Mouse (Mus musculus): Measurements from ENCODE around the gene Hgd.

Hgd gene

GRCm38 (mm10) chr16:37579994-37580393, at the start of gene Hgd:
TSS of gene Hgd (plus strand) at chr16:37580153.
- no peak for DNase-seq (ENCODE audit: low spot score in 2 of 2)

- DNase-seq (ENCODE audit: low spot score in 2 of 2): no peak
Observed at GRCm38 (mm10) chr16:37530170-37530569, 49.8 kb upstream of the Hgd start.

- DNase-seq (ENCODE audit: low spot score in 2 of 2): no peak
Observed at GRCm38 (mm10) chr16:37532046-37532445, 47.9 kb upstream of the Hgd start.

- DNase-seq (ENCODE audit: low spot score in 2 of 2): no peak
Observed at GRCm38 (mm10) chr16:37533369-37534068, 46.4 kb upstream of the Hgd start.

- no peak for DNase-seq (ENCODE audit: low spot score in 2 of 2)
Observed at GRCm38 (mm10) chr16:37539240-37539610, 40.7 kb upstream of the Hgd start.

GRCm38 (mm10) chr16:37539611-37540580, 40.1 kb upstream of the Hgd start, which contains the start of the genes Gtf2e1 and Rabl3:
TSS of gene Gtf2e1 (minus strand) at chr16:37539789.
TSS of gene Rabl3 (plus strand) at chr16:37539885.
- DNase-seq (ENCODE audit: low spot score in 2 of 2): peak; percentile 99

GRCm38 (mm10) chr16:37540776-37541175, 39.2 kb upstream of the Hgd start:
- DNase-seq (ENCODE audit: low spot score in 2 of 2): no peak

GRCm38 (mm10) chr16:37546312-37546711, 33.6 kb upstream of the Hgd start:
- DNase-seq (ENCODE audit: low spot score in 2 of 2): no peak

- no peak for DNase-seq (ENCODE audit: low spot score in 2 of 2)
Observed at GRCm38 (mm10) chr16:37550266-37550665, 29.7 kb upstream of the Hgd start.

- DNase-seq (ENCODE audit: low spot score in 2 of 2): no peak
Observed at GRCm38 (mm10) chr16:37550981-37551380, 29.0 kb upstream of the Hgd start.

- no peak for DNase-seq (ENCODE audit: low spot score in 2 of 2)
Observed at GRCm38 (mm10) chr16:37552824-37553223, 27.1 kb upstream of the Hgd start.

GRCm38 (mm10) chr16:37562414-37562813, 17.5 kb upstream of the Hgd start:
- DNase-seq (ENCODE audit: low spot score in 2 of 2): no peak

GRCm38 (mm10) chr16:37562961-37563360, 17.0 kb upstream of the Hgd start:
- peak; percentile 33 to 38 for DNase-seq (ENCODE audit: low spot score in 2 of 2)

- DNase-seq (ENCODE audit: low spot score in 2 of 2): no peak
Observed at GRCm38 (mm10) chr16:37565117-37565516, 14.8 kb upstream of the Hgd start.

GRCm38 (mm10) chr16:37566107-37566506, 13.8 kb upstream of the Hgd start:
- DNase-seq (ENCODE audit: low spot score in 2 of 2): no peak

- DNase-seq (ENCODE audit: low spot score in 2 of 2): no peak
Observed at GRCm38 (mm10) chr16:37567113-37568050, 12.6 kb upstream of the Hgd start.

GRCm38 (mm10) chr16:37571554-37571953, 8.4 kb upstream of the Hgd start:
- no peak for DNase-seq (ENCODE audit: low spot score in 2 of 2)

- DNase-seq (ENCODE audit: low spot score in 2 of 2): no peak
Observed at GRCm38 (mm10) chr16:37572117-37572754, 7.7 kb upstream of the Hgd start.

- no peak for DNase-seq (ENCODE audit: low spot score in 2 of 2)
Observed at GRCm38 (mm10) chr16:37573061-37573460, 6.9 kb upstream of the Hgd start.

- DNase-seq (ENCODE audit: low spot score in 2 of 2): no peak
Observed at GRCm38 (mm10) chr16:37575325-37575724, 4.6 kb upstream of the Hgd start.

- no peak for DNase-seq (ENCODE audit: low spot score in 2 of 2)
Observed at GRCm38 (mm10) chr16:37579591-37579990, 362 bp upstream of the Hgd start.
